11 mouse cellular contexts compared by ENCODE assay signal in genomic region chr2:24976960-24977359, GRCm38 (mm10). TPM values are rescaled to one million over a fixed set of nuclear protein-coding genes. Genes with fewer than 3 reads are reported as not detected.
DNase-seq lines count a peak whose midpoint lies in the region; ATAC-seq lines count a peak whose summit lies in the region.
"Had no signal": no experiment of that assay in that cellular context is flagged by ENCODE, and none has a peak within 500 bp of the region (broad histone marks: within the 10 kb centered on the region; RNA-seq: fewer than 3 reads in every experiment).

No protein-coding gene starts in this region.

- no peak overlapping the region for H3K27ac ChIP-seq in heart, embryonic 14.5 days (replicated peaks in 1 of 2; ENCODE audit: control insufficient read depth in 1 of 2, insufficient read depth in 1 of 2, low read depth in 2 of 2, low read length in 2 of 2)
- no peak overlapping the region for H3K27ac ChIP-seq in hindbrain, embryonic 16.5 days (ENCODE audit: low read depth, low read length)
- H3K27ac ChIP-seq: forebrain, embryonic 13.5 days had no signal

- H3K4me2 ChIP-seq in heart, embryonic 14.5 days (ENCODE audit: low read length), result peak overlapping the region; percentile 94
- H3K4me2 ChIP-seq in hindbrain, embryonic 16.5 days (ENCODE audit: low read length), result no peak overlapping the region

- ATAC-seq in heart, embryonic 14.5 days (ENCODE audit: insufficient number of reproducible peaks, insufficient read depth, low FRiP score, low read depth), result no peak
- no peak for ATAC-seq in hindbrain, embryonic 16.5 days
- ATAC-seq: activated CD4-positive, CD25-positive, alpha-beta regulatory T cell, adult 4 months; forebrain, embryonic 13.5 days had no signal

- H3K9ac ChIP-seq in heart, embryonic 14.5 days (ENCODE audit: low read length), result no peak overlapping the region
- no peak overlapping the region for H3K9ac ChIP-seq in hindbrain, embryonic 16.5 days (ENCODE audit: low read depth, low read length)
- H3K9ac ChIP-seq: forebrain, embryonic 13.5 days had no signal

- no peaks in the 10 kb centered on the region for H3K9me3 ChIP-seq in heart, embryonic 14.5 days (ENCODE audit: control insufficient read depth, low read length)
- H3K9me3 ChIP-seq in hindbrain, embryonic 16.5 days (ENCODE audit: control insufficient read depth, low read length), result no peaks in the 10 kb centered on the region
- H3K9me3 ChIP-seq: forebrain, embryonic 13.5 days had no signal

- H3K4me3 ChIP-seq in heart, embryonic 14.5 days (ENCODE audit: control insufficient read depth in 1 of 2, insufficient read depth in 1 of 2, low read depth in 1 of 2, low read length in 2 of 2), result no peak overlapping the region
- H3K4me3 ChIP-seq in hindbrain, embryonic 16.5 days (ENCODE audit: low read length), result no peak overlapping the region

- DNase-seq in heart, postnatal 14 days, result no peak
- peak; percentile 77 for DNase-seq in c-Kit-positive CD71-positive TER-119-positive erythroid progenitor cells, embryonic 14.5 days (ENCODE audit: low spot score)
- DNase-seq in lung, adult 18-20 months, result peak; percentile 12 to 23
- peak; percentile 28 to 48 for DNase-seq in natural killer cell, adult 2 months (ENCODE audit: low spot score in 2 of 2)
- DNase-seq in adrenal gland, postnatal 10 days, result no peak
- no peak for DNase-seq in gastrocnemius, postnatal 14 days
- DNase-seq: cerebellum, postnatal 36 days had no signal

- peaks cover 2 to 14% of the 10 kb centered on the region in 2 experiments for H3K4me1 ChIP-seq in heart, embryonic 14.5 days (ENCODE audit: control insufficient read depth in 2 of 2, insufficient read depth in 2 of 2, low read length in 2 of 2)
- H3K4me1 ChIP-seq in hindbrain, embryonic 16.5 days (ENCODE audit: control insufficient read depth, insufficient read depth, low read depth, low read length), result peaks cover 20% of the 10 kb centered on the region

- H3K36me3 ChIP-seq in heart, embryonic 14.5 days (ENCODE audit: control insufficient read depth, insufficient read depth, low read length), result peaks cover 22% of the 10 kb centered on the region
- peaks cover 7% of the 10 kb centered on the region; the same call in 1 of the 2 replicates for H3K36me3 ChIP-seq in hindbrain, embryonic 16.5 days (ENCODE audit: control insufficient read depth, insufficient read depth, low read length)

- intact Hi-C loops in heart, postnatal 14 days (cut with DNase I), result no loop called here
- intact Hi-C loops in gastrocnemius, postnatal 14 days (cut with DNase I; ENCODE audit: low total_unique reads), result no loop called here

- WGBS in heart, embryonic 14.5 days, result 91% methylated on average over 5 of the region's 5 CpGs
- WGBS in hindbrain, embryonic 16.5 days, result 96% methylated on average over 5 of the region's 5 CpGs

- no peaks in the 10 kb centered on the region for H3K27me3 ChIP-seq in heart, embryonic 14.5 days (ENCODE audit: control insufficient read depth, insufficient read depth, low read length)
- H3K27me3 ChIP-seq in hindbrain, embryonic 16.5 days (replicated peaks; ENCODE audit: control insufficient read depth, insufficient read depth, low read length), result no peaks in the 10 kb centered on the region
- H3K27me3 ChIP-seq: forebrain, embryonic 13.5 days had no signal

RNA-seq across cellular contexts. Expression of gene Pnpla7, which starts 1.1 kb away (rescaled TPM):
- polyA plus RNA-seq in heart, embryonic 14.5 days (2014; fragmentation: Nextera tagmentation; extraction: Ambion mirVana), result 13.2 and 15.1 TPM in 2 replicates
- 10 to 100 TPM; 18.5 to 23.9 TPM for total RNA-seq in heart, postnatal 14 days (2021)
- 10 to 100 TPM; 37.4 to 43.1 TPM for total RNA-seq in adrenal gland, postnatal 10 days (2021)
- polyA plus RNA-seq in hindbrain, embryonic 16.5 days (2015; fragmentation: Nextera tagmentation; extraction: Ambion mirVana), result 2.2 and 3.4 TPM in 2 replicates
- 10 to 100 TPM; 16.5 to 25.5 TPM for total RNA-seq in gastrocnemius, postnatal 14 days (2021)

RNA-seq across cellular contexts. Expression of gene Mrpl41, which starts 2.1 kb away (rescaled TPM):
- 137 and 139 TPM in 2 replicates for polyA plus RNA-seq in heart, embryonic 14.5 days (2014; fragmentation: Nextera tagmentation; extraction: Ambion mirVana)
- total RNA-seq in heart, postnatal 14 days (2021), result 10 to 100 TPM; 86.2 to 90.2 TPM
- 100 to 1,000 TPM in 1 of 2 experiments, 10 to 100 TPM in 1; 95.2 to 101 TPM for total RNA-seq in adrenal gland, postnatal 10 days (2021)
- 159 and 182 TPM in 2 replicates for polyA plus RNA-seq in hindbrain, embryonic 16.5 days (2015; fragmentation: Nextera tagmentation; extraction: Ambion mirVana)
- 10 to 100 TPM; 40.9 to 46.3 TPM for total RNA-seq in gastrocnemius, postnatal 14 days (2021)

RNA-seq across cellular contexts. Expression of gene Dph7, which starts 14.8 kb away (rescaled TPM):
- 15.9 and 19.3 TPM in 2 replicates for polyA plus RNA-seq in heart, embryonic 14.5 days (2014; fragmentation: Nextera tagmentation; extraction: Ambion mirVana)
- 1 to 10 TPM; 4.6 to 5.2 TPM for total RNA-seq in heart, postnatal 14 days (2021)
- 10 to 100 TPM in 1 of 2 experiments, 1 to 10 TPM in 1; 10.0 to 16.0 TPM for total RNA-seq in adrenal gland, postnatal 10 days (2021)
- polyA plus RNA-seq in hindbrain, embryonic 16.5 days (2015; fragmentation: Nextera tagmentation; extraction: Ambion mirVana), result 36.5 and 39.0 TPM in 2 replicates
- 1 to 10 TPM; 4.1 to 4.8 TPM for total RNA-seq in gastrocnemius, postnatal 14 days (2021)

RNA-seq across cellular contexts. Expression of gene Zmynd19, which starts 27.4 kb away (rescaled TPM):
- 10.6 and 11.0 TPM in 2 replicates for polyA plus RNA-seq in heart, embryonic 14.5 days (2014; fragmentation: Nextera tagmentation; extraction: Ambion mirVana)
- 10 to 100 TPM; 14.1 to 18.3 TPM for total RNA-seq in heart, postnatal 14 days (2021)
- 10 to 100 TPM; 24.6 to 28.0 TPM for total RNA-seq in adrenal gland, postnatal 10 days (2021)
- polyA plus RNA-seq in hindbrain, embryonic 16.5 days (2015; fragmentation: Nextera tagmentation; extraction: Ambion mirVana), result 5.4 and 14.6 TPM in 2 replicates
- total RNA-seq in gastrocnemius, postnatal 14 days (2021), result 10 to 100 TPM; 15.8 to 19.6 TPM

RNA-seq across cellular contexts. Expression of gene Arrdc1, which starts 41.9 kb away (rescaled TPM):
- 11.9 and 13.8 TPM in 2 replicates for polyA plus RNA-seq in heart, embryonic 14.5 days (2014; fragmentation: Nextera tagmentation; extraction: Ambion mirVana)
- 10 to 100 TPM; 10.0 to 10.2 TPM for total RNA-seq in heart, postnatal 14 days (2021)
- 10 to 100 TPM; 14.2 to 25.4 TPM for total RNA-seq in adrenal gland, postnatal 10 days (2021)
- polyA plus RNA-seq in hindbrain, embryonic 16.5 days (2015; fragmentation: Nextera tagmentation; extraction: Ambion mirVana), result 45.8 and 46.8 TPM in 2 replicates
- 1 to 10 TPM; 5.4 to 5.7 TPM for total RNA-seq in gastrocnemius, postnatal 14 days (2021)

Comparison
In these comparisons a context has a peak if more than half of its experiments do, and no peak if none do; other contexts are left out.
1. DNase-seq: peak in c-Kit-positive CD71-positive TER-119-positive erythroid progenitor cells, embryonic 14.5 days (single experiment), lung, adult 18-20 months (2 of 2) and natural killer cell, adult 2 months (2 of 2); none in heart, postnatal 14 days (0 of 2), adrenal gland, postnatal 10 days (single experiment) and gastrocnemius, postnatal 14 days (single experiment).